ENCODE assay signal across 8 mouse cellular contexts in genomic region chr11:19829564-19830279, GRCm38 (mm10).
A peak's percentile ranks its signal among the peaks of the same experiment; 100 is the strongest.
DNase-seq lines count a peak whose midpoint lies in the region; ATAC-seq and TF ChIP-seq lines count a peak whose summit lies in the region.

No protein-coding gene starts in this region.

- TF ChIP-seq CTCF in left cerebral cortex, adult 2 months (IDR thresholded peaks at IDR 0.05): no peak

- peaks cover 11% of the 10 kb centered on the region; the same call in 1 of the 2 replicates for H3K27me3 ChIP-seq in limb, embryonic 13.5 days

- no peaks in the 10 kb centered on the region for H3K36me3 ChIP-seq in limb, embryonic 13.5 days

- H3K27ac ChIP-seq in left cerebral cortex, adult 2 months: peak overlapping the region; percentile 30; the same call in 1 of the 2 replicates
- no peak overlapping the region for H3K27ac ChIP-seq in limb, embryonic 13.5 days

- H3K4me1 ChIP-seq in limb, embryonic 13.5 days: peaks cover 20% of the 10 kb centered on the region; the same call in 1 of the 2 replicates

- H3K4me3 ChIP-seq in left cerebral cortex, adult 2 months: no peak overlapping the region
- no peak overlapping the region for H3K4me3 ChIP-seq in limb, embryonic 13.5 days

- 29% methylated on average over 9 of the region's 9 CpGs for WGBS in limb, embryonic 13.5 days

- peak in 1 of 2 experiments; percentile 24 for DNase-seq in left cerebral cortex, adult 2 months (ENCODE audit: extremely low spot score in 1 of 2, low spot score in 2 of 2)
- DNase-seq in left cerebral cortex, postnatal 4 days: no peak
- DNase-seq in CD4-positive, CD25-positive, alpha-beta regulatory T cell, adult 2 months (ENCODE audit: low read depth, low spot score): peak; percentile 38
- DNase-seq in MN1 (ENCODE audit: low spot score): peak; percentile 37
- DNase-seq in urinary bladder, adult 18-20 months (ENCODE audit: low spot score in 2 of 2): no peak
- no peak for DNase-seq in adrenal gland, postnatal 10 days
- no peak for DNase-seq in T-cell, adult 2 months (ENCODE audit: low spot score)

- no peak overlapping the region for H3K4me2 ChIP-seq in limb, embryonic 13.5 days (replicated peaks)

- peak overlapping the region; percentile 35; the same call in 1 of the 2 replicates for H3K9ac ChIP-seq in limb, embryonic 13.5 days

- ATAC-seq in limb, embryonic 13.5 days (ENCODE audit: low FRiP score, low read depth): no peak

- no peaks in the 10 kb centered on the region for H3K9me3 ChIP-seq in limb, embryonic 13.5 days

- intact Hi-C loops in left cerebral cortex, adult 2 months (cut with DNase I): loop anchor here (1.0 to 10.0 kb wide), 3 partner anchors 243 to 375 kb away; partner anchors contain the start of gene Rab1a
- intact Hi-C loops in left cerebral cortex, postnatal 4 days (cut with DNase I): loop anchor here (5.0 to 10.0 kb wide), 5 partner anchors 93 to 575 kb away; partner anchors contain the start of genes Cep68 and Spred2

Comparison
In these comparisons a context has a peak if more than half of its experiments do, and no peak if none do; other contexts are left out.
1. DNase-seq: peak in CD4-positive, CD25-positive, alpha-beta regulatory T cell, adult 2 months (single experiment) and MN1 (single experiment); none in left cerebral cortex, postnatal 4 days (single experiment), urinary bladder, adult 18-20 months (0 of 2), adrenal gland, postnatal 10 days (single experiment) and T-cell, adult 2 months (single experiment).